Mouse (Mus musculus): ENCODE results near the gene Opn3. TPM values are rescaled to one million over a fixed set of nuclear protein-coding genes. Genes with fewer than 3 reads are reported as not detected.

Gene Opn3
- polyA plus RNA-seq (2012; rRNA removed), result 3.5 and 4.5 TPM in 2 replicates

DNA sequence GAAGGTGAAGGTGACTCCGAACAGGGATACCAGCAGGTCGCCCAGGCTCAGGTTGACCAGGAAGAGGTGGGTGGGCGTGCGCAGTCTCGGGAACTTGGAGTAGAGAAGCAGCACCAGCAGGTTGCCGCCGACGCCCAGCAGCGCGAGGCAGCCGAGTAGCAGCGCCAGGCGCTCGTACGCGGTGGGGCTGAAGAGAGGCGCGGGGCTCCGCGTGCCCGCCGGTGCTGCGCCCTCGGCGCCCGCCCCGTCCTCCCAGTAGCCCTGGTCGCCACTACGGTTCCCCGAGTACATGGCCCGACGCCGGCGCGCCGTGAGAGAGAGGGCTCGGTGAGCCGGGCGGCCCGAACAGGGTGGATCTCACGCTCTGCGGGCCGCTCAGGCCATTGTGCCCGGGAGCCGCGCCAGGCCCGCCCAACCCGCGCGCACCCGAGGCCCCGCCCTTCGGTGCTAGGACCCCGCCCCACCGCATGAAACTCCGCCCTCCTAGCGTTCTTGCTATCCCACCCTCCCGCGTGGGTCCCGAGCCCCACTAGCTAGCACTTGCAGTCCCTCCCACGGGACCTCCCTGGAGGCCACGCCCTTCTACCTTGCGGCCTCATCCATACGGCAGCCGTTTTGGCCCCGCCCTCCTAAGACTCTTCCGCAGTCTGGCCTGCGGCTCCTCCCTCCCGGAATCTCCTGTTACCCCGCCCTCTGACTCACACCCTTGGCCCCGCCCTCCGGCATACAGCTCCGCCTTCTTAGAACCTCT is at the start of gene Opn3, which contains the start of gene Chml:
TSS of gene Opn3 (minus strand) at position 531 of the 751 bp plus-strand sequence.
TSS of gene Chml (minus strand) at position 656 of the 751 bp plus-strand sequence.
- peak; percentile 99 for TF ChIP-seq POLR2A (IDR thresholded peaks at IDR 0.05; ENCODE audit: borderline replicate concordance, extremely low read depth, insufficient read depth, insufficient read length, poor library complexity, severe bottlenecking)
- TF ChIP-seq CTCF (IDR thresholded peaks at IDR 0.05; ENCODE audit: borderline replicate concordance, extremely low read depth, insufficient read depth, insufficient read length), result no peak
- peak; percentile 100 for DNase-seq (ENCODE audit: low read depth)

DNA sequence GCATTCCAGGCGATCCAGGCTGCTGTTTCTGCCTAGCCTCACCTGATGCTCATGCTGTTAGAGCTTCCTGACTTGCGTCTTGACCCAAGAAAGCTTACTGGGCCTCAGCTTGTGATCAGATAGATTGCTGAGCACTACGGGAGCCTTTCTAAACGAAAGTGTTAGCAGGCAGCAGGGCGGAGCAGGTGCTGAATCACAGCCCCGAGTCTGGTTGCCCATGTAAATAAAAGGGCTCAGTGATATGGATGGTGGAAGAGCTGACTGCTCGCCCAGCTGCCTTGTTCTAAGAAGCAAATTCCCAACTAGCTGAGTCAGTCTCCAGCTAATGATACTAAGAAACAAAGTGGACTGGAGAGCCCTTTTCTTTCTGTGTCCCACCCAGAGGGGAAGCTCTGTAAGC is 33.2 kb upstream of the Opn3 start:
- no peak for TF ChIP-seq CTCF (IDR thresholded peaks at IDR 0.05; ENCODE audit: borderline replicate concordance, extremely low read depth, insufficient read depth, insufficient read length)
- no peak for TF ChIP-seq POLR2A (IDR thresholded peaks at IDR 0.05; ENCODE audit: borderline replicate concordance, extremely low read depth, insufficient read depth, insufficient read length, poor library complexity, severe bottlenecking)
- peak; percentile 17 for DNase-seq (ENCODE audit: low read depth)

DNA sequence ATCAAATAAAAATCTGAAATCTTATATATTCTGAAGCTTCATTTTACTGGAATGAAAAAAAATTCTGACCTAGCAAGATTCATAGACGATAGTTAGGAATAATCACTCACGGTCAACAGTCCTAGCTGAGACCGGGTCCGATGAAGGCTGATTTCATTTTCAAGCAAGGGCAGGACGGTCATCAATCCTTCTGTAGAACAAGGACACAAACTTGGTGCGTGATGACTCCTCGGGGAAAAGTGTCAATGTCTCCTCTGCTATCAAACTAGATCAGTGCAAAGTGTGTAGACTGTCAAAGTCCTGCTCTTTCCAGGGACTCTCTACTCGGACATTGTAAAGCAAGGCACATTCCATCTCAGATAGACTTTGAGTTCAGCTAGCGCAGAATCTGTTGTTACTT is 24.3 kb upstream of the Opn3 start:
- TF ChIP-seq CTCF (IDR thresholded peaks at IDR 0.05; ENCODE audit: borderline replicate concordance, extremely low read depth, insufficient read depth, insufficient read length) (no peak), POLR2A (IDR thresholded peaks at IDR 0.05; ENCODE audit: borderline replicate concordance, extremely low read depth, insufficient read depth, insufficient read length, poor library complexity, severe bottlenecking) (no peak)
- no peak for DNase-seq (ENCODE audit: low read depth)

DNA sequence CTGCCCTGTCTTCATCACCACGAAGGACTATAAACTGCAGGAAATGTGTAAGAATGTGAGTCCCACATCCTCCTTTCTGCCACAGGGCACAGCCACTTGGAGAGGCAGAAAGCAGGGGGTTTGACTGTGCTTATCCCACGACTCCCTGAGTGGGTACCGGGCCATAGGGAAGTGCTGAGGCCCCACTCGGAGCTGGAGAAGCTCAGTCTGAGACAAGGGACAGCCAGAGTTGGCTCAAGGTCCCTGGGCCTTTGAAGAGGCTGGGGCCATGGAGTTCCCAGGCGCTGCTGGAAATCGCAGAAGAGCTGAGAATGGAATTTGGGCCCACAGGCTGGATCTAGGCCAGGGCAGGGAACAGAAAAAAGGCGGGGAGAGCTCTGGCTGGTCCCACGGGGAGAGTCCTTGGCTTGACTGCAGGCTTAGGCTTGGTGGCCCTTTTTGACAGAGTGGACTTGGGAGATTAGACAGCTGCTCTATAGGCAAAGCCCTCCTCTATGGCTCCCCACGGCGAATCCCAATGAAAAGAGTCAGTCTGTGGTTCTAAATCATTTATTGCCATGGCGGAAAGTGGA is 19.8 kb upstream of the Opn3 start:
- TF ChIP-seq POLR2A (IDR thresholded peaks at IDR 0.05; ENCODE audit: borderline replicate concordance, extremely low read depth, insufficient read depth, insufficient read length, poor library complexity, severe bottlenecking) (no peak), CTCF (IDR thresholded peaks at IDR 0.05; ENCODE audit: borderline replicate concordance, extremely low read depth, insufficient read depth, insufficient read length) (no peak)
- no peak for DNase-seq (ENCODE audit: low read depth)

DNA sequence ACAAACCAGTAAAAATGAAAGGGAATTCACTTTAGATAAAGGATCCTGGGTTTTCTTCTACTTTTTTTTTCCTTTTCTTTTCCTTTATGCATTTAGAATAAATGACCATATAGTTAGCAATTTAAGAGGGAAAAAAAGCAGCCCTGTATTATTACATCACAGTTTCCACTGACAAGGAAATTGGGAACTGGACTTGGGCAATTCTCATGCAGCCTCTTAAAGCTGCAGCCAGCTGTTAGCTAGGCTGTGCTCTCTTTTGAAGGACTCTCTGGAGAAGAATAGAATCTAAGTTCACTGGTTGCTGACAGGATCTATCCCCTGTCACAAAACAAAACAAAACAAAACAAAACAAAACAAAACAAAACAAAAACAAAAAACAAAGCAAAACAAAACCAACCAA is 15.4 kb upstream of the Opn3 start:
- no peak for DNase-seq (ENCODE audit: low read depth)
- TF ChIP-seq CTCF (IDR thresholded peaks at IDR 0.05; ENCODE audit: borderline replicate concordance, extremely low read depth, insufficient read depth, insufficient read length), result no peak
- TF ChIP-seq POLR2A (IDR thresholded peaks at IDR 0.05; ENCODE audit: borderline replicate concordance, extremely low read depth, insufficient read depth, insufficient read length, poor library complexity, severe bottlenecking), result no peak

DNA sequence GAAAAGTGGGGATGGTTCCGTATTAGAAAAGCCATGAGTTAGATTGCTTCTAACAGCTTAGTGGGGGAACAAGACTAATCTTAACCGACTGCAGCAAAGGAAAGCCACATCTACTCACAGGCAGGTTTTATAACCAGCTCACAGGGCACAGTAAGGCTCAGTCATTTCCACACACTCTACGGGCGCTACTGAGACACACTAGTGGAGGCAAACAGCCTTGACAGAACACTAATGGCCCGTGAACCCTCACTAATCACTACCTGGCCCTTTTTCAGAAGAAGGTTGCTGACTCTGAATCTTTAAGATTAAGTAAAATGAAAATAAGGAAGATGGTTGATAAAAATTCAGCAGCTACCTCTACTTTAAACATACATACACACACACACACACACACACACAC is 15.0 kb upstream of the Opn3 start:
- no peak for TF ChIP-seq CTCF (IDR thresholded peaks at IDR 0.05; ENCODE audit: borderline replicate concordance, extremely low read depth, insufficient read depth, insufficient read length)
- TF ChIP-seq POLR2A (IDR thresholded peaks at IDR 0.05; ENCODE audit: borderline replicate concordance, extremely low read depth, insufficient read depth, insufficient read length, poor library complexity, severe bottlenecking), result no peak
- no peak for DNase-seq (ENCODE audit: low read depth)

DNA sequence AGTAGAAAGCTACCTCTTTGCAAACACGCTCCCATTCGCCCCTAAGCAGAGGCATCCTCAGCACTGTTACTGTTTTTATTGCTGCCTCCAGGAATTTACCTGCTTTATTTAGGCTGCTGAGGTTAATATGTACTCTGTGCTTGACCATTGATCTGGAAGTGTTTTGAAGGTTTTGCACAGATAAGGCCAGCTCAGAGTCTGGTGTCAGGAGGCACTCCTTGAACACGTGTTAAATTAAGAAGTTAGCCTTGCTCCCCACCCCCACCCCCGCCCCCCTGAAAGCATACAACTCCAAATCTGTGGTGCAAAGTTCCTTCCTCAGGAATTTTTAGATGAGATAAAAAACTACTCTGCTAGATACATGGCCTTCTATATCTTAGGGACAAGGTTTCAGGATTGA is 8.6 kb upstream of the Opn3 start:
- no peak for DNase-seq (ENCODE audit: low read depth)
- no peak for TF ChIP-seq CTCF (IDR thresholded peaks at IDR 0.05; ENCODE audit: borderline replicate concordance, extremely low read depth, insufficient read depth, insufficient read length)

DNA sequence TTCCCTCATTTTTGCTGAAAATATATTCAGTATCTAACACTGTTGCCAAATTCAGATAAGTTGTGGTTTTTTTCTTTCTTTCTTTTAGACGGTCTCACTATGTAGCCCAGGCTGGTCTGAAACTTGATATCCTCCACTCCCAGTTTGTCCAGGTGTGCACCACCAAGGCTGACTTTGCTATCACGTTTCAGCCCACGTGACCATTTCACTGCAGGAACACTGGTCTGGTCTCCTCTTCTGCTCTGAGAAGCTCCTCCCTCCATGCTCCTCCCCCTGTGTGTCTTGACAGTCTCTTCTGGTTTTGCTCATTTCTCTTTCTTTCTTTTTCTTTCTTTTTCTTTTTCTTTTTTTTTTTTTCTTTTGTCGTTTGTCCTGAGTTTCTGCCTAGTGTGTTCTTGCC is 7.2 kb upstream of the Opn3 start:
- no peak for TF ChIP-seq POLR2A (IDR thresholded peaks at IDR 0.05; ENCODE audit: borderline replicate concordance, extremely low read depth, insufficient read depth, insufficient read length, poor library complexity, severe bottlenecking)
- TF ChIP-seq CTCF (IDR thresholded peaks at IDR 0.05; ENCODE audit: borderline replicate concordance, extremely low read depth, insufficient read depth, insufficient read length), result no peak
- DNase-seq (ENCODE audit: low read depth), result no peak

DNA sequence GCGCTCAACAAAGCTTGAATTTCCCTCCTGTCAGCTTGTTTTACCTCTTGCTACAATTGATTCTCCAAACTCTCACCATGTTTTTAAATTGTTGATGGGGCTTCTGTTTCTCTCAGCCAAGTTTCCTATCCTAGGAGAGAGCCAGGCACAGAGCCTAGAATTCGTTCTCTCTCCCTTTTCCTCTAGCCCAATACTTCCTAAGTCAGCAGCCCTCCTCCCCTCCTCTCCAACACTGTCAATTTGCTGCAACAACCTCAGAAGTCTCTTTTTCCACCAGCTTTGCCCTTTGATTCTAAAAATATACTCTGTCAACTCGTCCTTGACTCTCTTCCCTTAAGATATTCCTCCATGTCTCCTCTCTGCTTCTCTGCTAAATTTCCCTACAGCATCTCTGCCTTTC is 6.8 kb upstream of the Opn3 start:
- no peak for DNase-seq (ENCODE audit: low read depth)
- TF ChIP-seq POLR2A (IDR thresholded peaks at IDR 0.05; ENCODE audit: borderline replicate concordance, extremely low read depth, insufficient read depth, insufficient read length, poor library complexity, severe bottlenecking), result no peak
- no peak for TF ChIP-seq CTCF (IDR thresholded peaks at IDR 0.05; ENCODE audit: borderline replicate concordance, extremely low read depth, insufficient read depth, insufficient read length)

DNA sequence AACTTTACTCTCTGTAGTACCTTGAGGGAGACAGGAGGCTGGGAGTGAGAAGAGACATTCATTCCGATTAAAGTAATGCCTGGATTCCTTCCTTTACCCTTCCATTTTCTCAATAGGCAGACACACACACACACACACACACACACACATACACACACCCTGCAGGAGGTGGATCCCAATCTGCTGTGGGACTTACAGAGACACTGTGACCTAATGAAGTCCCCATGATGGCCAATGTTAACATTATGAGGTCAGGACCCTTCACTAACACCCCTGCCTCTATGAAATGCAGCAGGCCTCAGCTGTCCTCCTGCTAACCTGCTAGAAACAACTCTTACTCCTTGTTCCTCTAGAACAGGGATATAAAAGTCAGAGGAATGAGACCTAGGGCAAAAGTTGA is 5.7 kb upstream of the Opn3 start, which contains the start of gene Wdr64:
TSS of gene Wdr64 (plus strand) at position 301 of the 400 bp plus-strand sequence.
- no peak for DNase-seq (ENCODE audit: low read depth)
- no peak for TF ChIP-seq POLR2A (IDR thresholded peaks at IDR 0.05; ENCODE audit: borderline replicate concordance, extremely low read depth, insufficient read depth, insufficient read length, poor library complexity, severe bottlenecking)
- no peak for TF ChIP-seq CTCF (IDR thresholded peaks at IDR 0.05; ENCODE audit: borderline replicate concordance, extremely low read depth, insufficient read depth, insufficient read length)

DNA sequence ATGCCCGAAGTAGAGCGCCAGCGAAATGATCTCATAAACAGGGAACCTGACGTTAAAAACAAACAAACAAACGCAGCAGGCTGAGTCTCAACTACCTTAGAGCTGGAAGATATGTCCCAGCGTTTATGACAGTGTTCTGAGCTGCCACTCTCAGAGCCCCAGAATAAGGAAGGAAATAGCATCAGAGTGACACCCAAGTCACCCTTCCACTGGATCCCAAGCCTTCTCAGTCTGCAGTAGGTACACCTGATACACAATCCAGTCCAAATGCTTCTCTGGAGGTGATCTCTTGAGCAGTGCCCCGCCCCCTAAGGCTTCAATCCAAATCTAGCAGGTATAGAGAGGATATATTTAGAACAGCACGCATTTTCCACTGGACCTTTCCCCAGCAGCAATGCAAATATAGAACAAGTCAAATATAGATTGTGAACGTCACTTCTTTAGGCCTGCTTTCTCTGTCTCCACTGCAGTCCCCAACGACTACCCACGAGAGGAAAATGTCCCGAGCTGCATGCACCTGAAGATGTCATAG is 919 bp upstream of the Opn3 start:
- TF ChIP-seq CTCF (IDR thresholded peaks at IDR 0.05; ENCODE audit: borderline replicate concordance, extremely low read depth, insufficient read depth, insufficient read length), result no peak
- TF ChIP-seq POLR2A (IDR thresholded peaks at IDR 0.05; ENCODE audit: borderline replicate concordance, extremely low read depth, insufficient read depth, insufficient read length, poor library complexity, severe bottlenecking), result no peak
- no peak for DNase-seq (ENCODE audit: low read depth)

DNA sequence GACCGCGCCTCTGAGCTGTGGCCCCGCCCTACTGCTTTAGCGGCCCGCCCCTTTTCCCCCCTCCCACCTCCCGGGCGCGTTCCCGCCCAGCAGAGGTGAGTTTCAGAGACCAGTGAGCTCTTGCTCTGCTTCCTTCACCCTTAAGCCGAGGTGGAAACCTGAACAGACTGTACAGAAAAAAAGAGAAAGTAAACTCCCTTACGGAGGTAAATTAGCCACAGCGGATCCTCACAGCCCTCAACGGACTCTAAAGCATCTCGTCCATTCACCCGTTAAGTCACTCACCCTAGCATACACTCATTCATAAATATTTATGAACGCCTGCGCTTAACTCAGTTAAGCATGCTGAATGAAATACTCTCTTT is 403 bp upstream of the Opn3 start:
- TF ChIP-seq CTCF (IDR thresholded peaks at IDR 0.05; ENCODE audit: borderline replicate concordance, extremely low read depth, insufficient read depth, insufficient read length) (no peak), POLR2A (IDR thresholded peaks at IDR 0.05; ENCODE audit: borderline replicate concordance, extremely low read depth, insufficient read depth, insufficient read length, poor library complexity, severe bottlenecking) (no peak)
- DNase-seq (ENCODE audit: low read depth), result no peak
